Mouse (Mus musculus): Measurements from ENCODE around the gene Efnb1. TPM values are rescaled to one million over a fixed set of nuclear protein-coding genes. Genes with fewer than 3 reads are reported as not detected.
"Not testable (repeated sequence)": the region's sequence is repeated elsewhere in the genome, so short reads cannot be mapped to it uniquely, and the experiment has no call there.

Gene Efnb1
- 10 to 100 TPM; 14.7 to 14.8 TPM for total RNA-seq (2021)

GRCm38 (mm10) chrX:99135523-99136258 lies at the start of gene Efnb1:
Gene Efnb1, plus strand, starts transcription at chrX:99136130.
- peak; percentile 84 to 93 for DNase-seq (ENCODE audit: extremely low spot score in 1 of 2, low spot score in 2 of 2)
- intact Hi-C loops (cut with DNase I): loop anchor here (2.0 to 10.0 kb wide), 6 partner anchors 82 to 1259 kb away; no protein-coding TSS in a partner anchor

- intact Hi-C loops (cut with DNase I): no loop called here
- no peak for DNase-seq (ENCODE audit: extremely low spot score in 1 of 2, low spot score in 2 of 2)
Measured at GRCm38 (mm10) chrX:99092704-99093103, 43.2 kb upstream of the Efnb1 start.

- DNase-seq (ENCODE audit: extremely low spot score in 1 of 2, low spot score in 2 of 2); intact Hi-C loops (cut with DNase I): not testable (repeated sequence)
Measured at GRCm38 (mm10) chrX:99111088-99111724, 24.7 kb upstream of the Efnb1 start.

GRCm38 (mm10) chrX:99119510-99119909 lies 16.4 kb upstream of the Efnb1 start:
- intact Hi-C loops (cut with DNase I): no loop called here

GRCm38 (mm10) chrX:99130059-99130458 lies 5.9 kb upstream of the Efnb1 start:
- DNase-seq (ENCODE audit: extremely low spot score in 1 of 2, low spot score in 2 of 2): peak in 1 of 2 experiments; percentile 49
- intact Hi-C loops (cut with DNase I): loop anchor here (5.0 to 10.0 kb wide), 3 partner anchors 305 to 1352 kb away; no protein-coding TSS in a partner anchor

More at GRCm38 (mm10) chrX:99119510-99119909, 16.4 kb upstream of the Efnb1 start:
- no peak for DNase-seq (ENCODE audit: extremely low spot score in 1 of 2, low spot score in 2 of 2)

DNA sequence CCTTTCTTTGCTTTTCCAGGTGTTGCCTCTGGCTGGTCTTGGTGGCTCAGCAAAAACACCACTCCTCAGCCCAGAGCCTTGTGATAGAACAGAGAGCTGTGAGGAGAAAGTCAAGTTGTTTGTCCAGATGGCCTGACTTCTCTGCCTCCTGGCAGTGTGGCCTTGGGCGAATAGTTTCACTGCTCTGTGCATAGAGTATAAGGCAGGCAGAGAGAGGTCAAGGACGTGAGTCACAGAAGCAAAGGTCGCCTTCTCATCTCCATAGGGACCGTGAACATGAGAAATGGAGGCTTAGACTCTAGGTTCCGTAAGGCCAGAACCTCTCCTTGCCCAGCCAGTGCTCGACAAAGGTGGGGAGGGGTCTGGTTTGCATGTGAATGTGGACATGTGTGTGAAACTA lies 3.4 kb upstream of the Efnb1 start:
- intact Hi-C loops (cut with DNase I): loop anchor here (5.0 to 10.0 kb wide), 3 partner anchors 302 to 1350 kb away; no protein-coding TSS in a partner anchor
- DNase-seq (ENCODE audit: extremely low spot score in 1 of 2, low spot score in 2 of 2): no peak

DNA sequence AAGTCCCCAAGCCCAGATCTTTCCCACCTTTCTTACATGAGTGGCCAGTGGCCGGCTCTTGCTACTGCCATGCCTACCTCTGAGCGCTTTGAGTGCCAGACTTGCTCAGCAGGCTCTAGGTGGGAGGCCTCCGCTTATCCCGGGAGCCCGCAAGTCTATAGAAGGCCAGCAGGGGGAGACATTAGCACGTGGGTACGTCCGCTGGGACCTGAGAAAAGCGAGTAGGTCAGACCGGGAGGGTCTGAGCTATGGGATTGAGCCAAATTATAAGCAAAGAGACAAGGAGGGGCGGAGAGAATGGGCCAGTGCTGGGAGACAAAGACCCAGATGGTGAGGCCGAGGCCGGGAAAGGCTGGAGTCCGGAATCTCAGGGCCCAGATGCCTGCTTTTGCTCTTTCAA lies 1.0 kb upstream of the Efnb1 start:
- intact Hi-C loops (cut with DNase I): loop anchor here (2.0 to 10.0 kb wide), 7 partner anchors 82 to 1347 kb away; no protein-coding TSS in a partner anchor
- peak; percentile 75 to 78 for DNase-seq (ENCODE audit: extremely low spot score in 1 of 2, low spot score in 2 of 2)

DNA sequence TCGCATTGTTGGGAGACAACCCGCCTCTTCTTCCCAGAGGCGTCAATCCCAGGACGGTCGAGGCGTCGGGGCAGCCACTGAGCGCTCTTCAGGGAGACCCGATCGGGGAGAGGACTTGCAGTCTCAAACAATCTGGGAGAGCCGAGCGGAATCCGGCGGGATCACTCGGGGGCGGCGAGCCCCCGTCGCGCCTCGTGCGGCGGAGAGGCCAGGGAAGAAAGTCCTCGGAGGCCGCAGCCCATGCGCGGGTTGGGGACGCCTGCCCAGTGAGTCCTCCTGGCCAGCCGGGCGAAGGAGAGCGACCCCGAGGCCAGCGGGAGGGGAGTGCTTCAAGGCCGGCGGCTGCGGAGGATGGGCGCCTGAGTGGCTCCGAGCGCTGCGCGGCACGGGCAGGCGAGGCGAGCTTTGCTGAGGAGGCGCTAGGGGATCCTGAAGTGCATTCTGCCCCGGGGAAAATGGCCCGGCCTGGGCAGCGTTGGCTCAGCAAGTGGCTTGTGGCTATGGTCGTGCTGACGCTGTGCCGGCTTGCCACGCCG lies 569 bp downstream of the Efnb1 start:
- intact Hi-C loops (cut with DNase I): loop anchor here (5.0 to 10.0 kb wide), 4 partner anchors 81 to 1258 kb away; no protein-coding TSS in a partner anchor
- peak in 1 of 2 experiments; percentile 57 for DNase-seq (ENCODE audit: extremely low spot score in 1 of 2, low spot score in 2 of 2)

GRCm38 (mm10) chrX:99137143-99137870 lies 1.4 kb downstream of the Efnb1 start:
- intact Hi-C loops (cut with DNase I): loop anchor here (5.0 to 10.0 kb wide), 4 partner anchors 80 to 1257 kb away; no protein-coding TSS in a partner anchor
- DNase-seq (ENCODE audit: extremely low spot score in 1 of 2, low spot score in 2 of 2): no peak

- DNase-seq (ENCODE audit: extremely low spot score in 1 of 2, low spot score in 2 of 2): no peak
- intact Hi-C loops (cut with DNase I): loop anchor here (5.0 to 10.0 kb wide), 4 partner anchors 79 to 1257 kb away; no protein-coding TSS in a partner anchor
Measured at GRCm38 (mm10) chrX:99137928-99138740, 2.2 kb downstream of the Efnb1 start.

- intact Hi-C loops (cut with DNase I): no loop called here
Measured at GRCm38 (mm10) chrX:99141079-99141478, 5.1 kb downstream of the Efnb1 start.

DNA sequence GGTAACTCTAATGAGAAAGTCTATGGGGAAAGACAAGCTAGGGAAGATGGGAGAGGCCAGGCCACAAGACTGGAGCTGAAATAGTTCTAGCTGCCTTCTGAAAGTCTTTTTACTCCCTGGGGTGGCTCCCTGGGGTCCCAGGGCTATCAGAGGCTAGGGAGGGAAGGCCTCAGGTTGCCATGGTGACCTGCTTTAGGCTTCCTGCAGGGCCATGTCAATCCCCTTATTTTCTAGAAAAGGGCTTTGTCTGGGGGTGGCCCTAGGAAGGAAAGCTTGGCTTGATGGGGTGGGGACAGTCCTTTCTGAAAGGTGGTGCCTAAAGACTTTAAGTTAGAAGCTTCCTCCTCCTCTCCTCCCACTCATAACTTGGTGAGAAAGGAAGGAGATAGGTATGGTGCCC lies 6.0 kb downstream of the Efnb1 start:
- DNase-seq (ENCODE audit: extremely low spot score in 1 of 2, low spot score in 2 of 2): no peak
- intact Hi-C loops (cut with DNase I): no loop called here

More at GRCm38 (mm10) chrX:99141079-99141478, 5.1 kb downstream of the Efnb1 start:
- peak in 1 of 2 experiments; percentile 45 for DNase-seq (ENCODE audit: extremely low spot score in 1 of 2, low spot score in 2 of 2)

DNA sequence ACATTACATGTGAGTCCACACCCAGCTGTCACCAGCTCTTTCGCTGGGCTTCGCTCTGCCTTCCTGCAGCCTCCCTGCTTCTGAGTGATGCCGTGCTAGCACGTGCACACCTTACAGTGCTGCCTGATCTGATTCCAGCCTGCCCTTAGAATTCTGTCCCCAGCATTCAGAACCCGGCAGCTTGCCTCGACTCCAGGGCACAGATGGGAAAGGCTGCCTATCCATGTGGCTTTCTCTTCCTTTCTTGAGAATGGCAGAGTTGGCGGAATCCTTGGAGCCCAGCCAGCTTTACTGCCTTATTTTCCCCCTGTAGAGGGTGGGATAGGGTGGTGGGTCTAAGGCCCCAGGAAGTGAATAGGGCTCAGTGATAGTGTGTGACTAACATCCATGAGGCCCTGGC lies 9.6 kb downstream of the Efnb1 start:
- DNase-seq (ENCODE audit: extremely low spot score in 1 of 2, low spot score in 2 of 2): no peak
- intact Hi-C loops (cut with DNase I): no loop called here

DNA sequence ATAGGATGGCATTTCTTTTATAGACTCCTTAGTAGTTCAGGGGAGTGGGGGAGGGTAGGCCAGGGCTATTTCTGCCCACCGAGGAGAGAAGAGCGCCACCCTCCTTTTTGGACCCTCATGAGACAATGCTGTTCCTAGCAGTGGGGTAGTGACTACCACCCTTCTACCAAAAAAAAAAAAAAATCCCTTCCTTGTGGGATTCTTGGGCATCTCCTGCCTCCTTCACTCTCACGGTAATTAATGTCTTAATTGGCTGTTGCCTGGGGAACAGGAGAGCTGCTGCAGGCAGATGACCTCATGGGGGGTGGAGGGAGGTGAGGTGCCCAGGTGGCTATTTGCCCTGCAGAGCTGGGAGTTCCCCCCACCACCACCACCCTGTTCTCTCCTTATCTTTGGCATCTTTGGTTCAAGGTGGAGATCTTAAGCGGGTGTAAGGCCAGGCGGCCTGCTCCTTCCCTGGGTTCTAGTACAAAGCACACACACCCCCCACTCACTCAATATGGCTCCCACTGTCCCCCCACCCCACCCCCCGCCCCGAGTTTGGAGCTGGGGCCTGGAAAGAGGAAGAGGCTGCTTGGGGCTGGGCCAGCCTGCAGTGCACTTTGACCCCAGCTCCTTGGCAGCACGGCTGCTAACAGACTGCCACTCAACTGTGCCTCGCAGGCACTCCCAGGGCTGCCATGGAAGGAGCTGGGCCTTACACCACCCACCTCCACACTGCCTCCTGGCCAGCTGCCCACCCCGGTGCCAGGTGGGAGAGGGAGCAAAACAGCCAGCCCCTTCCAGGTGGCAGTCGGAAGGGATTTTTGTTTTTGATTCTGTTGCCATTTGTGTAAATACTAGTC lies 12.4 kb downstream of the Efnb1 start:
- DNase-seq (ENCODE audit: extremely low spot score in 1 of 2, low spot score in 2 of 2): no peak

DNA sequence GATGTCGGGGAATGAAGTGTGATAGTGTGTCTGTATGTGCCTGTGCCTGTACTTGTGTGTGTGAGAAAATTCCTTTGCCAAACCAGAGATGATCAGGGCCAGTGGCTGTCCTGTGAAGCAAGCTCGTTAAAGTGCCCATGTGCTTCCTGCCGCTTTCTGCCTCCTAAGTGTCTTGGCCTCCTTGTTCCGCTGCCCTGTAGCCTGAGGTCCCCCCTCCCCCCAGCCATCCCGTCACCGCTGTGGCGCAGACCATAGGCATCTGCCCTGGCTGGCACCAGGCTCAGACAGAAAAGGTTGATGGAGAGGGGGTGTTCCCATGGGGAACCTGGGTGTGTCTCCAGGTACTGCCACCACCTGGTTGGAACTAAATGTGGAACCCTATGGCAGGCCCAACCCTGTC lies 13.1 kb downstream of the Efnb1 start:
- intact Hi-C loops (cut with DNase I): no loop called here

More for the DNA sequence above, 12.4 kb downstream of the Efnb1 start:
- intact Hi-C loops (cut with DNase I): no loop called here

GRCm38 (mm10) chrX:99149900-99150299 lies 14.0 kb downstream of the Efnb1 start:
- intact Hi-C loops (cut with DNase I): no loop called here
- DNase-seq (ENCODE audit: extremely low spot score in 1 of 2, low spot score in 2 of 2): no peak

More for the DNA sequence above, 13.1 kb downstream of the Efnb1 start:
- DNase-seq (ENCODE audit: extremely low spot score in 1 of 2, low spot score in 2 of 2): no peak

GRCm38 (mm10) chrX:99150712-99151111 lies 14.8 kb downstream of the Efnb1 start:
- intact Hi-C loops (cut with DNase I): no loop called here
- DNase-seq (ENCODE audit: extremely low spot score in 1 of 2, low spot score in 2 of 2): no peak

Data from left cerebral cortex, postnatal 10 days (tissue).